Mouse (Mus musculus): Measurements from ENCODE around the gene Apoa1. TPM values are rescaled to one million over a fixed set of nuclear protein-coding genes. Genes with fewer than 3 reads are reported as not detected.

Gene Apoa1
- 28,401 and 28,927 TPM in 2 replicates for polyA plus RNA-seq (2015; fragmentation: Nextera tagmentation; extraction: Ambion mirVana)

DNA sequence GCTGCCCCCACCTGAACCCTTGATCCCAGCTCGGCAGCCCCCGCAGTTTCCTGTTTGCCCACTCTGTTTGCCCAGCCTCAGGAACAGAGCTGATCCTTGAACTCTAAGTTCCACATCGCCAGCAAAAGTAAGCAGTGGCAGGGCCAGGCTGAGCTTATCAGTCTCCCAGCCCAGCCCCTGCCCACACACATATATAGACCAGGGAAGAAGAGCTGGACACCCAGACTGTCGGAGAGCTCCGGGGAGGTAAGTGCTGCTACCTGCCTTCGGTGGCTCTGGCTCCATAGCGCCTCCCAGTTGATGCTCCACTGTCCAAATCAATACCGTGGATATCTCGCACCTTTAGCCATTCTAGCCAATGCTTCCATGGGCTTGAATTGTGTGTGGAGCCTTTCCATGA lies at the start of gene Apoa1:
Gene Apoa1 (plus strand): TSS at position 90 of the 400 bp plus-strand sequence.
- H3K27me3 ChIP-seq (replicated peaks; ENCODE audit: control insufficient read depth, insufficient read depth, low read length) = no peaks in the 10 kb centered on the region
- no peaks in the 10 kb centered on the region for H3K9me3 ChIP-seq (ENCODE audit: control insufficient read depth)
- ATAC-seq = peak; percentile 34
- H3K4me2 ChIP-seq (replicated peaks; ENCODE audit: low read depth) = peak within 1 kb of the TSS; percentile 69
- no peaks in the 10 kb centered on the region; the same call in 1 of the 2 replicates for H3K36me3 ChIP-seq (ENCODE audit: control insufficient read depth, insufficient read depth)
- peak within 1 kb of the TSS; percentile 55 for H3K9ac ChIP-seq (ENCODE audit: low read depth, low read length)
- peak within 1 kb of the TSS; percentile 96 for H3K27ac ChIP-seq (ENCODE audit: low read depth, low read length)
- WGBS = 28% methylated on average over 9 of the region's 9 CpGs
- 0 out of 2 replicates have a peak, but pooled peaks cover 3% of the 10 kb centered on the region for H3K4me1 ChIP-seq (replicated peaks; ENCODE audit: control insufficient read depth, insufficient read depth, low read length)
- peak; percentile 53 for TF ChIP-seq CTCF (IDR thresholded peaks at IDR 0.05; ENCODE audit: low read depth)
- H3K4me3 ChIP-seq (ENCODE audit: low read depth, low read length) = peak within 1 kb of the TSS; percentile 41

DNA sequence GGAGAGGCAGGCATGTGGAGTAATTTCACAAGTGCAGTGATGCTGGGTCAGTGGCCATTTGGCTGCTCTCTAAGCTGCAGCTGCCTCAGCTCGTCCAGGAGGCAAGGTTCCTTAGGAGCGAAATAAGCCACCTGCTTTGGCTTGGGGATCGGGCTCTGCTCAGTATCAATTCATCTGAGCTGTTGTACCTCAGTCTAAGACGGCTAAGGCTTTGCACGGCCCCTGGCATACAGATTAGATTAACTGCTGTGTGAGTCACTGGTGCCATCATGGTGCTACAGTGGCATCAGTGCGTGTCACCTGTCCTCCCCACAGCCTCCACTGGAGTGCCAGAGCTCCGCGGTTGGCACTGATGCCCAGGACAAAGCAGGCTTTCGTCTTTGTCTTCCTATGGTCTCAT lies 49.8 kb upstream of the Apoa1 start:
- Histone ChIP-seq H3K4me2 (replicated peaks; ENCODE audit: low read depth) (no peak overlapping the region), H3K9ac (ENCODE audit: low read depth, low read length) (no peak overlapping the region), H3K4me1 (replicated peaks; ENCODE audit: control insufficient read depth, insufficient read depth, low read length) (no peaks in the 10 kb centered on the region; the same call in 1 of the 2 replicates), H3K36me3 (ENCODE audit: control insufficient read depth, insufficient read depth) (peaks cover 14% of the 10 kb centered on the region; the same call in 1 of the 2 replicates), H3K9me3 (ENCODE audit: control insufficient read depth) (no peaks in the 10 kb centered on the region), H3K27ac (ENCODE audit: low read depth, low read length) (no peak overlapping the region), H3K27me3 (replicated peaks; ENCODE audit: control insufficient read depth, insufficient read depth, low read length) (no peaks in the 10 kb centered on the region), H3K4me3 (ENCODE audit: low read depth, low read length) (no peak overlapping the region)
- no peak for TF ChIP-seq CTCF (IDR thresholded peaks at IDR 0.05; ENCODE audit: low read depth)
- WGBS = 86% methylated on average over 9 of the region's 9 CpGs
- ATAC-seq = no peak

DNA sequence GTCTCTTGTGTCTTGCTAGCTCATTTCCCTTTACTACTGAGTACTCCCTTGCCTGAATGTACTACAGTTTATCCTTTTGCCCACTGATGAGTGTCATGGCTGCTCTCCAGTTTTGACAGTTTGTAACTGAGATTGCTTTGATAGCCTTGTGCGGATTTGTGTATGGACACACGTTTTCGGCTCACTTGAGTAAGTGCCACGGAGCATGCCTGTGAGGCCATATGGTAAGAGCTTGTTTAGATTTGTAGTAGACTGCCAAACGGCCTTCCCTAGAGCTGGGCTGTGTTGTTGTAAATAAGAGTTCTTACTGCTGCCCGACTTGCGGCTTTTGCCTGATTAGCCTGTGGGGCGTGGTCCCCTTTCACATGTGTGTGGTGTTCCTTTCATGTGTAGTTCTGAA lies 47.1 kb upstream of the Apoa1 start:
- Histone ChIP-seq H3K27ac (ENCODE audit: low read depth, low read length) (no peak overlapping the region), H3K27me3 (replicated peaks; ENCODE audit: control insufficient read depth, insufficient read depth, low read length) (no peaks in the 10 kb centered on the region), H3K4me1 (replicated peaks; ENCODE audit: control insufficient read depth, insufficient read depth, low read length) (no peaks in the 10 kb centered on the region; the same call in 1 of the 2 replicates), H3K36me3 (ENCODE audit: control insufficient read depth, insufficient read depth) (peaks cover 14% of the 10 kb centered on the region; the same call in 1 of the 2 replicates), H3K4me3 (ENCODE audit: low read depth, low read length) (no peak overlapping the region), H3K4me2 (replicated peaks; ENCODE audit: low read depth) (no peak overlapping the region), H3K9ac (ENCODE audit: low read depth, low read length) (no peak overlapping the region), H3K9me3 (ENCODE audit: control insufficient read depth) (no peaks in the 10 kb centered on the region)
- TF ChIP-seq CTCF (IDR thresholded peaks at IDR 0.05; ENCODE audit: low read depth) = no peak
- WGBS = 62% methylated on average over 8 of the region's 8 CpGs
- no peak for ATAC-seq

DNA sequence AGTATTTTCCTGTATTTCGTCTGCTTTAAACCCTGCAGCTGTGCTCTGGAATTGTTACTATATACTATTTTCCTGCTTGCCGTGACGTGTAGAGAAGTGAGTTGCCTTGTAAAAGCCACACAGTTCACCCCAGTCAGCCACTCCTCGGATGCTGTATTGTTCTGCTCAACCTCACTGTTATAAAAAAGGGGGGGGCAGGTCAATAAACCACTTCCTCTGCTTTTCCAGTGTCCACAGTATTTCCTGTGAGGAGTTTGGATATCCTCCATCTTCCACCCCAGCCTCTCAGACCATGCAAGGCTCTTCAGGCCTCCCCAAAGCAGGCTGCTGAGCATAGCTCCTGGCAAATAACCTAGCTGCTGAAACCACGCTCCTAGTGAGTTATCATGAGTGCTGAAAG lies 43.8 kb upstream of the Apoa1 start:
- Histone ChIP-seq H3K27me3 (replicated peaks; ENCODE audit: control insufficient read depth, insufficient read depth, low read length) (no peaks in the 10 kb centered on the region), H3K4me3 (ENCODE audit: low read depth, low read length) (no peak overlapping the region), H3K9ac (ENCODE audit: low read depth, low read length) (no peak overlapping the region), H3K9me3 (ENCODE audit: control insufficient read depth) (no peaks in the 10 kb centered on the region), H3K4me2 (replicated peaks; ENCODE audit: low read depth) (no peak overlapping the region), H3K27ac (ENCODE audit: low read depth, low read length) (no peak overlapping the region), H3K36me3 (ENCODE audit: control insufficient read depth, insufficient read depth) (0 out of 2 replicates have a peak, but pooled peaks cover 4% of the 10 kb centered on the region), H3K4me1 (replicated peaks; ENCODE audit: control insufficient read depth, insufficient read depth, low read length) (no peaks in the 10 kb centered on the region; the same call in 1 of the 2 replicates)
- ATAC-seq = peak; percentile 29; the same call in 1 of the 2 replicates
- no peak for TF ChIP-seq CTCF (IDR thresholded peaks at IDR 0.05; ENCODE audit: low read depth)
- WGBS = 42% methylated on average over 5 of the region's 5 CpGs

DNA sequence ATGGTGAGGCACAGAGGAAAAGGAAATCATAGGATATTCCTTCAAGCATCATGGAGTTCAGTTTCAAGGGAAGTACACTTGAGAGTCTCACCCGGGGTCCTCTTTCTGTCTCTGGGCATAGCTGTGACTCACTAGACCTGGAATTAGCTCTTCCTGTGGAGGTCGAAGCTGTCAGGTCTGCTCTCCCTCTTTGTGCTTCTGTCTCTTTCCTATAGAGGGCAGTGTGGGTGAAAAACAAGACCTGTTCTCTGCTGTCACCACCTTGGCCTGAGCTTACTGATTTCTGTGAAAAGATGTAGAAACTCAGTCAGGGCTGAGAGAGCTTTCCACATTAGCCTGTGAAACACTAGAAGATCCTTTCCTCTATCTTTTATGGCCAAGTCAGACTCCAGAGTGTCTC lies 43.2 kb upstream of the Apoa1 start:
- H3K9me3 ChIP-seq (ENCODE audit: control insufficient read depth) = no peaks in the 10 kb centered on the region
- H3K36me3 ChIP-seq (ENCODE audit: control insufficient read depth, insufficient read depth) = 0 out of 2 replicates have a peak, but pooled peaks cover 4% of the 10 kb centered on the region
- no peak overlapping the region for H3K27ac ChIP-seq (ENCODE audit: low read depth, low read length)
- H3K4me1 ChIP-seq (replicated peaks; ENCODE audit: control insufficient read depth, insufficient read depth, low read length) = no peaks in the 10 kb centered on the region; the same call in 1 of the 2 replicates
- peak; percentile 77 for TF ChIP-seq CTCF (IDR thresholded peaks at IDR 0.05; ENCODE audit: low read depth)
- ATAC-seq = no peak
- H3K27me3 ChIP-seq (replicated peaks; ENCODE audit: control insufficient read depth, insufficient read depth, low read length) = no peaks in the 10 kb centered on the region
- no peak overlapping the region for H3K9ac ChIP-seq (ENCODE audit: low read depth, low read length)
- no peak overlapping the region for H3K4me2 ChIP-seq (replicated peaks; ENCODE audit: low read depth)
- 37% methylated on average over 2 of the region's 2 CpGs for WGBS
- no peak overlapping the region for H3K4me3 ChIP-seq (ENCODE audit: low read depth, low read length)

DNA sequence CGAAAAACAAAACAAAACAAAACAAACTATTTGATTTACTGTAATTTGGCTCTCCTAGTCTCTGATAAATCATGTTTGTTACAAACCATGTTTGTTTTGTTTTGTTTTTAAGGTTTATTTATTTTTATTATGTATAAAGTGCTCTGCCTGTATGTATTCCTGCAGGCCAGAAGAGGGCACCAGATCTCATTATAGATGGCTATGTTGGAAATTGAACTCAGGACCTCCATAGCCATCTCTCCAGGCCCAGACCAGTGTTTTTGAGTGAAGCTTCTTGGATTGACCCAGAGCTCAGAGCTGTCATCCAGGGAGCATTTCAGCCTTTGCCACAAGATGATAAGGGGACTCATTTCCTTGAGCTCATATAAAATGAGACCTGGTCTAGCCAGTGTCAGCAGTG lies 42.0 kb upstream of the Apoa1 start:
- no peaks in the 10 kb centered on the region for H3K36me3 ChIP-seq (ENCODE audit: control insufficient read depth, insufficient read depth)
- TF ChIP-seq CTCF (IDR thresholded peaks at IDR 0.05; ENCODE audit: low read depth) = peak; percentile 68
- 88% methylated on average over 1 of the region's 1 CpGs for WGBS
- H3K27ac ChIP-seq (ENCODE audit: low read depth, low read length) = no peak overlapping the region
- no peak overlapping the region for H3K4me3 ChIP-seq (ENCODE audit: low read depth, low read length)
- H3K9ac ChIP-seq (ENCODE audit: low read depth, low read length) = no peak overlapping the region
- H3K4me1 ChIP-seq (replicated peaks; ENCODE audit: control insufficient read depth, insufficient read depth, low read length) = no peaks in the 10 kb centered on the region; the same call in 1 of the 2 replicates
- no peaks in the 10 kb centered on the region for H3K27me3 ChIP-seq (replicated peaks; ENCODE audit: control insufficient read depth, insufficient read depth, low read length)
- H3K9me3 ChIP-seq (ENCODE audit: control insufficient read depth) = no peaks in the 10 kb centered on the region
- ATAC-seq = no peak
- H3K4me2 ChIP-seq (replicated peaks; ENCODE audit: low read depth) = no peak overlapping the region

All from intestine, postnatal 0 days (tissue).